Mouse (Mus musculus) spleen, postnatal 10 days (tissue): ENCODE data around the gene Dpep3.

Experiments used
- DNase-seq, 2 experiments: peaks; one replicate each; pipeline ENCODE4 v3.0.0; 2021 to 2022; ENCODE audit warnings: low spot score in 2 of 2

Dpep3 gene

DNA sequence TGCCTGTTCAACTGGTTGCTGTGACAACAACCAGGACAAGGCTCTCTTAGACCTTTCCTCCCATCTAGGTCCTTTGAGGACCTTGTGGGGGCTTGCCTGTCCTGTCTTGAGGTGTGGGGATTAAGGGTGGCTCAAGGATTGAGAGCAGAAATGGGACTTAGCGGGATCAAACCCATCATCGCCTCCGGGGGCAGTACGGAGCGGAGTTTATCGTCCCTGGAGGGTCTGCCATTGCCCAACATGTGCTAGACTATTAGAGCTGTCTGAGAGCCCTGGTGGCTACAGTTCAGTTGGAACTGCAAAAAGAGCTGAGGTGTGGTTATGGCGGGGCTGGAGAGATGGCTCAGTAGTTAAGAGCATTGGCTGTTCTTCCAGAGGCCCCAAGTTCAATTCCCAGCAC is 3.9 kb downstream of the Dpep3 start:
- DNase-seq = no peak

DNA sequence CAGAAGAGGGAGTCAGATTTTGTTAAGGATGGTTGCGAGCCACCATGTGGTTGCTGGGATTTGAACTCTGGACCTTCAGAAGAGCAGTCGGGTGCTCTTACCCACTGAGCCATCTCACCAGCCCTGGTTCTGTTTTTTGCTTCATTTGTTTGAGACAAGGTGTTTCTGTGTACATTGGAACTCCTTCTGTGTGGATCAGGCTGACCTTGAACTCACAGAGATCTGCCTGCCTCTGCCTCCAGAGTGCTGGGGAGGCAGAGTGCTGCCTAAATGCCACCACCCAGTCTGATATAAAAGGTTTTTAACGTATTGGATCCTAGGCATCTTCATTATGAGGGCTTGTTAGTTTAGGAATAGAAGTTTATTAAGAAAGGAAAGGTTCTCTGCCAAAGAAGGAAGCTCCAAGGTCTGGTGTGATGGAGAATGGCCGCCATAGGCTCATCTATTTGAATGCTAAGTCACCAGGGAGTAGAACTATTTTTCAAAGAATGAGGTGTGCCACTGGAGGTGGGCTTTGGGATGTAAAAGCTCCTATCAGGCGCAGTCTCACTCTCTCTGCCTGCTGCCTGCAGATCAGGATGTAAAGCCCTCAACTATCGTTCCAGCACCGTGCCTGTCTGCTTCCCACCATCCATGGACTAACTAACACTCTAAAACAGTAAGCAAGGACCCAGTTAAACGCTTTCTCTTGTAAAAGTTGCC is 8.1 kb downstream of the Dpep3 start:
- DNase-seq = no peak

- no peak for DNase-seq
These were observed 9.9 kb downstream of the Dpep3 start for GRCm38 (mm10) chr8:105969367-105969766.

DNA sequence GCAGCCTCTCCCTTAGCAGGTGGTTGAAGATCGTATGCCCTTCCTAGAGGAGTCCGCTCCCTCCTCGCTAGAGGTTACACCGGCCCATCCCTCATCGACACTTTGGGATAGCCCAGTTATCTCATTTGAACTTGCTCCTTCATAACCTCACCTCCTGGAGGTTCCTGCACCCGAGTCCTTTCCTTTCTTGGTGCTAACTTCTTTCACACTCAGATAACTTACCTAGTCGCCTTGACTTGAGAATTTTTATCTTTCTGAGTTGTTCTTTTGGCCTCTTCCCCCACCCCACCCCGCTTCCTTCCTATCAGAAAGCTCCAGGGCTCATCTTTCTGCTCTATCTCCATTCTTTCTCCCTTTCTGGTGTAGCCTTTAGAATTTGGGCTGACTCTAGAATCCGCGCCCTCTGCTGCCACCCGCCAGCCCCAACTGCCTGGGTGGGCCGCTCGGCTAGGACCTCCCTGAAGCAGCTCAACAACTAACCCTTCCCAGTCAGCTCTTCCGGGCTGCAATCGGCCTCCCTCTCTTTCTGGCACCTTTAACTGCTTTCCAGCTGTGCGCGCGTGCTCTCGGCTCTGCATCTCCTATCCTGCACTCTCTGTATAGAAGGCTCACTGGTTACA is 12.4 kb downstream of the Dpep3 start:
- peak; percentile 39 to 58 for DNase-seq

- peak; percentile 78 to 82 for DNase-seq
These were observed 13.3 kb downstream of the Dpep3 start, which contains the start of gene Slc12a4 for GRCm38 (mm10) chr8:105965905-105966341. Gene Slc12a4, minus strand, starts transcription at chr8:105966097.

DNA sequence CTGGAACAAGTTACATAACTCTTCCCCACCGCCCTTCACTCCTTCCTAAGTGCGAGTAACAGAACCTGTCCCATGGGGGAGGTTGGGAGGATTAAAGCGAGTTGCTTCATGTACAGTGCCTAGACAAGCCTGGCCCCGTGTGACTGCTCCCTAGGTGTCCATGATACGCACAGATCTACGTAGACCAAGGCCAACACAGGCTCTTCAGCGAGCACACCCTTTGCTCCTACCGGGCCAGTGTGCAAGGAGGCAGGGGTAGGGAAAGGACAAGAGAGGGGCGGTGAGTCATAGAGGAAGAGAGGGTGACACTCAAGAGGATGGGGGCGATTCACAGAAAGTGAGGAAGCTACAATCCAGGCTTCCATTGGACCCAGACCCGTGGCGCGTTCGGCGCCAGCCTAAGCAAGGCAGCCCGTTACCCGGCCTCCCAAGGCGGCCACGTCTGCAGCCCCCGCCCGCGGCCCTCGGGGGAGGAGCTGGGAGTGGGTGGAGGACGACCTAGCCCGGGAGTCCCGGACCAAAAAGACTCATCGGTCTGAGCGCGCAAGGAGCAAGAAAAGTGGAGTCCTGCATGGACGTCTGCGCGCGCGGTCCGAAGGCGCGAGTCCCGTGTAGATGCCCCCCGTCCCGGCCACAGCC is 13.8 kb downstream of the Dpep3 start:
- peak in 1 of 2 experiments; percentile 65 for DNase-seq

DNA sequence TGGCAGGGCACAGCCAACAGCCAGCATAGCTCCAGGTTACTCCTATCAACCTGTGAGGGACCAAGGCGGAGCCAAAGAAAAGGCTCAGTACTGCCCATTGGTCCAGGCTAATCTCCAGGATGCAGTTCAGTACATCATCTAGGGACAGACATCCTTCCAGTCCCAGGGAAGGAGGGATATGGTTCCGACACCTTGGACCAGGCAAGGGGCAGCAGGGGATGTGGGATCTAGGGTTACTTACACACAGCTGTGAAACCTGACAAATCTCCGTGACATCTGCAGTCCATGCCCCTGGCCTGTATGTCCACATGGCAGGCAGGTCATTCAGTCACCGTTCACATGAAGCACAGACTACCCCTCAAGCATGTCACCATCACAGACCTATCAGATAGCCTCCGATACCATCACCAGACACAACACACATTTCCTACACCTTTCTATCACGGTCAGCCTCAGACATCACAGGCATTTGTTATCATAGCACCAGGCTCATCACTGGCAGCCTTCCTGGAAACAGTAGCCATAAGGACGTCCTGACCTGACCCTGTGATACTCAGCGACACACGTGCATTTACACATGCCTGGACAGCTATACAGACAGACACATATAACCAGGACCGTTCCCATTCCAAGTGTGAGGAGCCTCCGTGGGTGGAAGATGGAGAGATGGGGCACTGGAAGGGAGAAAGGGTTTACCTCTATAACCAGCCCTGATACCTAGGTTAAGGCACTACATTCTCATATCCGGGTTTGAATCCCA is 14.5 kb downstream of the Dpep3 start:
- DNase-seq = no peak

DNA sequence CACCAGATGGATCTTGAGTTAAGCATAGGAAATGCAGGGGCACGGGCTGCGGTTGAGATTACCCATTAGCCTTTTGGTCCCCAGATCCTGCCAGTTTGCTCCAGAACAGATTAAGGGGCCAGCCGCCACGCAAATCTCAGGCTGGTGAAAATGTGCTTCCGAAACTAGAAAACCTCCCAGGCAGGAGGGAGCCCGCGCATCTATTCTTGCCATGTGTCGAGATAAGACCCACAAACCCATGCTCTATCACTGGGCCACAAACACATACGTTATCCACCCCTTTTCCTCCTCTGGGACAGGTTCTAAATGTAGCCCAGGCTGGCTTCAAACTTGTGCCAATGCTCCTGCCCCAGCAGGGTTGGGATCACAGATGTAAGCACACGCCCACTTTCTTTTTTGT is 17.7 kb downstream of the Dpep3 start:
- no peak for DNase-seq

DNA sequence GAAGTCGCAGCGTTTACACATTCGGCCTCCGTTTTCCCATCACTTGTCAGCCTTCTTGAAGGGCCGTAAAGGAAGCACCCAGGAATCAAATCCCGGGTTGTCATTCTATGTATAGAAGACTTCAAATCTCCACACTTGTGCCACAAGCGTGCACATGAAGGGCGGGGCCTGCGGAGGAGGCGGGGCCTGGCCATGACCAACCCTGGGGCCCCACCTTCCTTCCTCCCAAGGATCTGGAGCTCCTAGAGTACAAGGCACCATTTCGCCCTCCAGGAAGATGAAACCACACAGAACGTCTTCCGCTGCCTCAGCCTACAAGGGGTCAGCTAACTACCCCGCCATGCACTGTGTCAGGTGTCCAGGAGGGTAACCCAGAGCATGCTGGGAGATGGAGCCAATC is 18.1 kb downstream of the Dpep3 start:
- DNase-seq = peak in 1 of 2 experiments; percentile 53

DNA sequence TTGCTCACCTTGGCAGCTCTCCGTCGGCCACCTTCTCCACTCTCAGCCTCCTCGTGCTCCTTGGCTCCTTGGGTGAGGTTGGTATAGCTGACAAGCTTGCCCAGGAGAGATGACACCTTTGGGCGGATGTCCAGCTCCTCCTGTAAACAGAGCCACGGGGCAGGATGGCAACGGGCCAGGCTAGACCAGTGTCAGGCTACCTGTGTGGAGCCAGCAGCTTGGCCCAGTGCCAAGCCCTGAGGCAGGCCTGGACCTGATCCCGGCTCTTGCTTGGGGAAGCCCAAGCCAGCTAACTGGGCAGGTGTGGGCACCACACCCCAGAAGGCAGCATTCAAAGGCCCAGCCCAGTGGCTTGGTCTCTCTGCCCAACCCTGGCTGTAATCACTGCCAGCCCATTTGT is 19.9 kb downstream of the Dpep3 start:
- no peak for DNase-seq

DNA sequence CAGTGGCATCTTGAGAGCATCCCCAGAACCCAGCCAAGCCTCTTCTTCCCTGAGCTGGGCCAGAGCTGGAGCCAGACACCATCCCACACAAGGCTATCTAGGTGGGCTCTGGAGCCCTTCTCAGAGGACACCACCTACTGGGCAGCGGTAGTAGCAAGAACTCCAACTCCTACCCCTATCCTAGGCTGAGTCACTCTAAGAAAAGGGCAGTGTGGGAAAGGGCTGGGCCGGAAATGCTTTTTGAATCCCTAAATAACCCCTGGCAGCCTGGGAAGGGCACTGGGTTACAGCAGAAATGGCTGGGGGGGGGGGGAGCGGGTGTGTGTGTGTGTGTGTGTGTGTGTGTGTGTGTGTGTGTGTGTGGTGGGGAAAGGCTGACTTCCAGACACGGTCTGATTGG is 21.4 kb downstream of the Dpep3 start:
- no peak for DNase-seq

DNA sequence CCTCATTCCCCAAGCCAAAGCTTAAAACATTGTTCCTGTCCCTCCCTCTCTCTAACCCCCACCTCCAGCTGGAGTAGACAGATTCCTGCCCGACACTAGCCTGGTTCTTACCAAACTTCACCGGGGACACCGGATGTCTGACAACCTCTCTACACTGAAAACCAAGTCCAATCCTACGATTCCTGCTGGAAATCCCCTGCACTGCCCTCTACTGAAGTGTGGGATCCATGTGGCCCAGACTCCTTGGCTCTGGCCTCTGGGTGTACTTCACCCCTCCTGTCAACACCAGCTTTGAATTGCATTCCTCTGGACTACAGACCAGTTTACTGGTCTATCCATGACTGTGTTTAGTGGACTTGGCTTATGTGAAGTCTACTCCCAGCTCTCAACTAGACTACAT is 22.7 kb downstream of the Dpep3 start:
- DNase-seq = no peak

DNA sequence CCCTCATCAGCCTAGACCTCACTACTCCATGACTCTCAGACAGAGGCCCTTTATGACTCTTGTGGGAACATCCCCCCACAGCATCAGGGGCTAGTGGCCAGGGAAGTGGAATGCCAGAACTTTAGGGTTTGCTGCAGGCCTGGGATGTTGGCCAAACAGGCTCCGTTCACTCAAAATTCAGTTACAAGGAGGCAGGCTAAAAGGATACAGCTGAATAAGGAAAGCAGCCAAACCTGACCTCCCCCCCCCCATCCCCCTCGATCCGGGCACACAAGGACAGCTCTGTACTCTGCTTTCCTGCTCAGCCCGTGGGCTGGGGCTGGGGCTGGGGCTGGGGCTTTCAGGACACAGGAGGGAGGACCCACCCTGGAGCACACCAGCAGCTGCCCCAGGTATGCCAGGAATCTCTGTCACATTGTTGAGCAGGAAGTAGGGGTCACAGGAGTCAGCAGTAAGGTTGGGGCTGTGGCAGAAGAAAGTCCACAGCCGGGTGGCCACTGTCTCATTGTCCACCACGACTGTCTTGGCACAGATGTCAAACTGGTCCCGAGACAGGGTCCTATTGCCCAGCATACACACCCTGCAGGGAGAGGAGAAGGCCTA is 28.1 kb downstream of the Dpep3 start:
- DNase-seq = no peak

- peak in 1 of 2 experiments; percentile 44 for DNase-seq
These were observed 29.9 kb downstream of the Dpep3 start for GRCm38 (mm10) chr8:105949350-105949749.

GRCm38 (mm10) chr8:105943321-105943739 is 35.9 kb downstream of the Dpep3 start, which contains the start of gene Lcat:
Gene Lcat, minus strand, starts transcription at chr8:105943382.
- no peak for DNase-seq

GRCm38 (mm10) chr8:105942542-105942941 is 36.7 kb downstream of the Dpep3 start:
- no peak for DNase-seq

DNA sequence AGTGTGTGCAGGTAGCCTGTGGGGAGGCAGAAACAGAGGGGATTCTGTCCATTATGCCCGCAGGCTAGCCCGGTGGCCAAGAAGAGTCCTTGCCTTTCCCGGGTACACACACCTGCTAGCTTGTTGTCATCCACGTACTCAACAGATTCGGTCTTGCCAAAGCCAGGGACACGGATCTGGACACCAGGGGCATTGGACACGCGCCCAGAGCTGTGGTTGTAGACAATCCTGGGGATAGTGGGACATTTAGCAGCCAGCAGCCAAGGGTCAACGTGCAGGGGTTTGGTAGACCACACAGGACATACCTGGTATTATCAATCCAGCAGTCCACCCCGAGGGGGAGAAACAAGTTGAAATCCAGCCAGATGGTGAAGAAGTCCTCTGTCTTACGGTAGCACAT is 37.2 kb downstream of the Dpep3 start:
- no peak for DNase-seq

DNA sequence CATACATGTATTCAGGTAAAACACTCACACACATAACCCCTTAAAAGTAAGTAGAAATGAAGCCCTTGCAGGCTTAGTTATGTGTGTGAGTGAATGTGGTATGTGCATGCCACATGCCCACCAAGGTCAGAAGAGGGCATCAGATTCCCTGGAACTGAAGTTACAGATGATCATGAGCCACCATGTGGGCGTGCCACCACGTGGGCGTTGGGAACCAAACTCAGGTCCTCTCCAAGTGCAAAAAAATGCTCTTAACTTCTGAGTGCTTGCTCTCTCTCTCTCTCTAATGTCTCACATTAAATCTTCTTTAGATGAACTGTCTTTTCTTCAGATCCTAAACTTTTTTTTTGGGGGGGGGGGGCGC is 40.9 kb downstream of the Dpep3 start, which contains the start of gene Psmb10:
Gene Psmb10, minus strand, starts transcription at position 139 of the 364 bp plus-strand sequence.
- DNase-seq = peak in 1 of 2 experiments; percentile 51

GRCm38 (mm10) chr8:105937496-105938305 is 41.5 kb downstream of the Dpep3 start:
- peak; percentile 54 to 57 for DNase-seq

DNA sequence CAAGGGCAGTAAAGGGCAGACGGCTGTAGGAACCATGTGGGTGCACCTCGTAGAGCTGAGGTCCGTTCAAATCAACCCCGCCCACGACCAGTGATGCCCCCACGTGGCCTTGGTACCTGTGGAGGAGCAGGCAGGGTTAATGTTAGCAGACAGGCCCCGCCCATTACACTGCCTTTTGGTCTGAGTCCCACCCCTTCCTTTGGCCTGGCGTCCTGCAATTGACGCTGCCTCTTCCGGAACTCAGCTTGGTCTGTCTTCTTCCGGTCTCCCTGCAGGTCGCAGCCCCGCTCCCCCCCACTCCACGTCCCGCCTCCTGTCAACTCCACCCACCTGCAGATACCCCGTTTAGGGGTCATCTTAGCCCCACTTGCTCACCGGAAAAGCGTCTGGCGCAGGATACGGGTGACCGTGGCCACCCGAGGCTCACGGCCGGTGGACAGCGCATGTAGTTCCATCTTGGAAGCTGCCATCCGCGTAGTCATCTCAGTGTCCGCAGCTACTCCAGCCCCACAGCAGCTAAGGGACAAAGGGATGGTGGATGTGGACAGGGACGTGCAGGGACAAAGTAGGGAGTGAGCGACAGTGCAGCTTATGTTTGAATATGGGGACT is 42.3 kb downstream of the Dpep3 start:
- peak; percentile 70 to 87 for DNase-seq
